Mouse (Mus musculus) gastrocnemius, adult 18-20 months (tissue): Measurements from ENCODE around the gene Sap18b. TPM values are rescaled to one million over a fixed set of nuclear protein-coding genes. Genes with fewer than 3 reads are reported as not detected.

Experiments used
- DNase-seq: peaks from one replicate; pipeline ENCODE4 v3.0.0; 2021; ENCODE audit warnings: low spot score
- total RNA-seq, 2 experiments: library from RNA; stranded (reverse); gene quantifications; 2 replicates each; pipeline ENCODE4 v1.2.3; 2021

The Sap18b gene
- total RNA-seq, 2 experiments from 2014 or later: 85.3 to 91.9 TPM

DNA sequence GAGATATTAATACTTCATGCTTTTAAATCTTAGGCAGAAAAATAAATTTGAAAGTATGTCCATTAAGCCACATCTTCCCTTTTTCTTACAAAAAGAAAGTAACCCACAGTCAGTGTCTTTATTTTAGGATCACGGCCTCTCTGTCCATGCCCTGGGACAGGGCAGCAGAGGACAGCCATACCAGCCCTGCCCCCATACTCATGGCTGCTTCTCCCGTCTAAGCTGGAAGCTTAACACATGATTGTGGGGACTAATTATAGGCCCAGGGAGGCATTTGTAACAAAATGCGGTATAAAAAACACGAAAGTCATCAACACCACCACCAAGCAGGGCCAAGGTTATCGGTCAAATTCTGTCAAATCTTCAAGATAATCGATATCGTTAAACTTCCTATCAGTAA is 50.1 kb downstream of the Sap18b start:
- no peak for DNase-seq

Other genes starting within 250 kb of the Sap18b start
- not detected for gene Prss54, start 249.0 kb upstream of the Sap18b start, total RNA-seq
- gene Gins3, start 191.9 kb upstream of the Sap18b start, total RNA-seq: under 1 TPM; 0.38 to 0.66 TPM
- 1 to 10 TPM; 3.8 to 6.2 TPM for gene Ndrg4, start 148.4 kb upstream of the Sap18b start, total RNA-seq
- gene Setd6, start 109.5 kb upstream of the Sap18b start, total RNA-seq: 10 to 100 TPM; 13.5 to 15.6 TPM
- 10 to 100 TPM; 63.3 to 67.2 TPM for gene Cnot1, start 17.9 kb upstream of the Sap18b start, total RNA-seq
- gene Slc38a7, start 28.2 kb downstream of the Sap18b start, total RNA-seq: 1 to 10 TPM; 5.5 to 5.8 TPM
- gene Got2, start 63.2 kb downstream of the Sap18b start, total RNA-seq: 100 to 1,000 TPM; 390 to 437 TPM